Mouse (Mus musculus) kidney, embryonic 14.5 days (tissue): ENCODE results near the gene Tomm40. TPM values are rescaled to one million over a fixed set of nuclear protein-coding genes. Genes with fewer than 3 reads are reported as not detected.
"Not testable (repeated sequence)": the region's sequence is repeated elsewhere in the genome, so short reads cannot be mapped to it uniquely, and the experiment has no call there.

Experiments used
- ATAC-seq: fragments of 200-750 bp; cut with Nextera tagmentation; 2 replicates; pipeline ENCODE4 v1.8.0; 2017; ENCODE audit warnings: moderate number of reproducible peaks, mild to moderate bottlenecking, moderate TSS enrichment, moderate library complexity; ENCODE audit not compliant: low FRiP score, low TSS enrichment
- H3K27ac ChIP-seq: fragments of 300-500 bp; sonication (generic); 2 replicates; pipeline ENCODE4 v1.5.1; 2014; ENCODE audit warnings: low read depth, mild to moderate bottlenecking, low read length, moderate library complexity, mixed read lengths
- H3K27me3 ChIP-seq: fragments of 300-500 bp; sonication (generic); 2 replicates; pipeline ENCODE4 v1.6.1; 2014; ENCODE audit warnings: mild to moderate bottlenecking, low read length; ENCODE audit not compliant: control insufficient read depth, insufficient read depth
- H3K36me3 ChIP-seq: fragments of 300-500 bp; sonication (generic); 2 replicates; pipeline ENCODE4 v1.6.1; 2014; ENCODE audit warnings: low read length, mixed read lengths; ENCODE audit not compliant: control insufficient read depth, insufficient read depth
- H3K4me1 ChIP-seq: fragments of 300-500 bp; sonication (generic); 2 replicates; pipeline ENCODE4 v1.6.1; 2014; ENCODE audit warnings: low read length, mixed read lengths; ENCODE audit not compliant: control insufficient read depth, insufficient read depth
- H3K4me2 ChIP-seq: fragments of 300-500 bp; sonication (generic); replicated peaks from 2 replicates; pipeline ENCODE4 v1.6.1; 2014; ENCODE audit warnings: low read depth, mild to moderate bottlenecking, low read length
- H3K4me3 ChIP-seq: fragments of 300-500 bp; sonication (generic); 2 replicates; pipeline ENCODE4 v1.5.1; 2014; ENCODE audit warnings: mild to moderate bottlenecking, low read length
- H3K9ac ChIP-seq: fragments of 300-500 bp; sonication (generic); 2 replicates; pipeline ENCODE4 v1.6.1; 2014; ENCODE audit warnings: low read depth, mild to moderate bottlenecking, low read length, moderate library complexity
- H3K9me3 ChIP-seq: fragments of 300-500 bp; sonication (generic); 2 replicates; pipeline ENCODE4 v1.6.1; 2016; ENCODE audit warnings: low read length; ENCODE audit not compliant: control insufficient read depth
- WGBS: fragments of 180-500 bp; shearing (Covaris S2); extraction: QIAGEN DNeasy Blood & Tissue Kit; methylation state at CpG from one replicate; pipeline ENCODE4 v1.1.7; 2014; 5-methylcytosine and 5-hydroxymethylcytosine counted together
- polyA plus RNA-seq: library from polyadenylated mRNA; unstranded; fragments of >200 nt; fragmentation: Nextera tagmentation; extraction: Ambion mirVana; gene quantifications from 2 replicates; pipeline ENCODE4 v1.2.1, GENCODE M21; 2014

The Tomm40 gene
- polyA plus RNA-seq, 1 experiment from 2014 or later, result 177 TPM

- no peaks in the 10 kb centered on the region for H3K9me3 ChIP-seq
- H3K4me2 ChIP-seq, result no peak overlapping the region
- peaks cover 6% of the 10 kb centered on the region; the same call in 1 of the 2 replicates for H3K4me1 ChIP-seq
- H3K36me3 ChIP-seq, result no peaks in the 10 kb centered on the region
- H3K27ac ChIP-seq, result no peak overlapping the region
- no peak overlapping the region for H3K4me3 ChIP-seq
- no peak overlapping the region for H3K9ac ChIP-seq
- 96% methylated on average over 10 of the region's 10 CpGs for WGBS
- no peak for ATAC-seq
- no peaks in the 10 kb centered on the region for H3K27me3 ChIP-seq
Measured at GRCm38 (mm10) chr7:19688101-19688500, 27.1 kb downstream of the Tomm40 start.

- not testable (repeated sequence) for H3K36me3 ChIP-seq, H3K9ac ChIP-seq, H3K27ac ChIP-seq, ATAC-seq, H3K27me3 ChIP-seq, H3K4me2 ChIP-seq, H3K9me3 ChIP-seq, H3K4me1 ChIP-seq, H3K4me3 ChIP-seq
- 67% methylated on average over 8 of the region's 8 CpGs for WGBS
Measured at GRCm38 (mm10) chr7:19686927-19687583, 28.2 kb downstream of the Tomm40 start.

- Histone ChIP-seq H3K4me2 (no peak overlapping the region), H3K36me3 (no peaks in the 10 kb centered on the region), H3K9ac (no peak overlapping the region), H3K27me3 (no peaks in the 10 kb centered on the region), H3K9me3 (no peaks in the 10 kb centered on the region), H3K4me1 (no peaks in the 10 kb centered on the region), H3K27ac (no peak overlapping the region), H3K4me3 (no peak overlapping the region)
- WGBS, result 86% methylated on average over 6 of the region's 6 CpGs
- no peak for ATAC-seq
Measured at GRCm38 (mm10) chr7:19686521-19686920, 28.7 kb downstream of the Tomm40 start.

GRCm38 (mm10) chr7:19685374-19685773 is 29.9 kb downstream of the Tomm40 start:
- H3K4me2 ChIP-seq, result no peak overlapping the region
- no peaks in the 10 kb centered on the region for H3K36me3 ChIP-seq
- no peaks in the 10 kb centered on the region for H3K9me3 ChIP-seq
- 61% methylated on average over 4 of the region's 4 CpGs for WGBS
- H3K4me3 ChIP-seq, result no peak overlapping the region
- no peak overlapping the region for H3K27ac ChIP-seq
- H3K9ac ChIP-seq, result no peak overlapping the region
- no peak for ATAC-seq
- no peaks in the 10 kb centered on the region for H3K4me1 ChIP-seq
- H3K27me3 ChIP-seq, result no peaks in the 10 kb centered on the region

DNA sequence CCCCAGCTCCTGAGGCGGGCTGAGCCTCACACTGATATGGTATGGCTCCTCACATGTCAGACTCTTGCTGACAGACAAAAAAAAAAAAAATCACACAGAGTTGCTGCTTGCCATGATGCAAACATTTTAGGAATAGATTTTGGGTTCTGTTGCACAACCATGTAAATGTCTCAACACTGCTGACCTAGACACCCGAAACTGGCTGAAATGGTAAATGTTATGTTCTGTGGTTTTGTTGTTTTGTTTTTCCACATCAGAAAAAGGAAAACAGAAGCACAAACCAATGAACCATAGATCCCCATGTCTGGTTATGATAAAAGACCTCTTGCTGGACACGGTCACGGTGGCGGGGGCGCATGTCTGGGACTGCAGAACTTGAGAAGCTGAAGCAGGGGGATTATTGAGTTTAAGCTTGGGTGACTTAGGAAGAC is 31.5 kb downstream of the Tomm40 start:
- no peak overlapping the region for H3K4me2 ChIP-seq
- 76% methylated on average over 6 of the region's 6 CpGs for WGBS
- H3K36me3 ChIP-seq, result no peaks in the 10 kb centered on the region
- no peaks in the 10 kb centered on the region for H3K9me3 ChIP-seq
- ATAC-seq, result no peak
- no peak overlapping the region for H3K4me3 ChIP-seq
- no peak overlapping the region for H3K27ac ChIP-seq
- H3K27me3 ChIP-seq, result no peaks in the 10 kb centered on the region
- H3K9ac ChIP-seq, result no peak overlapping the region
- H3K4me1 ChIP-seq, result no peaks in the 10 kb centered on the region

GRCm38 (mm10) chr7:19682979-19683378 is 32.3 kb downstream of the Tomm40 start:
- 61% methylated on average over 3 of the region's 3 CpGs for WGBS
- Histone ChIP-seq H3K27me3 (no peaks in the 10 kb centered on the region), H3K9me3 (no peaks in the 10 kb centered on the region), H3K27ac (no peak overlapping the region), H3K36me3 (no peaks in the 10 kb centered on the region), H3K9ac (no peak overlapping the region), H3K4me2 (no peak overlapping the region), H3K4me3 (no peak overlapping the region), H3K4me1 (no peaks in the 10 kb centered on the region)
- no peak for ATAC-seq

GRCm38 (mm10) chr7:19681202-19681694 is 34.0 kb downstream of the Tomm40 start, which contains the start of the genes Gm44805 and Apoc4:
TSS of gene Gm44805 (minus strand) at chr7:19681423.
TSS of gene Apoc4 (minus strand) at chr7:19681479.
- no peaks in the 10 kb centered on the region for H3K4me1 ChIP-seq
- H3K27me3 ChIP-seq, result no peaks in the 10 kb centered on the region
- H3K36me3 ChIP-seq, result no peaks in the 10 kb centered on the region
- H3K27ac ChIP-seq, result no peak within 1 kb of the TSS
- H3K4me2 ChIP-seq, result no peak within 1 kb of the TSS
- H3K4me3 ChIP-seq, result no peak within 1 kb of the TSS
- WGBS, result 47% methylated on average over 8 of the region's 8 CpGs
- no peak for ATAC-seq
- no peaks in the 10 kb centered on the region for H3K9me3 ChIP-seq
- no peak within 1 kb of the TSS for H3K9ac ChIP-seq

DNA sequence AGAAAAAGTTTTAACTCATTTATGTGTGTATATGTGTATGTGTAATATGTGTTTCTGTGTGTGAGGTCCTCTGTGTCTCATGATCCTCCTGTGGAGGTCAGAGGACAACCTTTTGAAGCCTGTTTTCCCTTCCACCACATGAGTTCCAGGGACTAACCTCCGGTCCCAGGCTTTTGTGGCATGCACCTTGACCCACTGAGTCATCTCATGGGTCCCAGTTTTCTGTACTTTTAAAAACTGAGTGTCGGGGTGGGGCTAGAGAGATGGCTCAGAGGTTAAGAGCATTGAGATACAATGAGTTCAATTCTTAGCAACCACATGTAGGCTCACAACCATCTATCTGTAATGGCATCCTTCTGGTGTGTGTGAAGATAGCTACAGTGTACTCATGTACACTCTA is 34.5 kb downstream of the Tomm40 start:
- H3K27ac ChIP-seq, result no peak overlapping the region
- H3K4me1 ChIP-seq, result no peaks in the 10 kb centered on the region
- H3K4me2 ChIP-seq, result no peak overlapping the region
- H3K9ac ChIP-seq, result no peak overlapping the region
- 85% methylated on average over 2 of the region's 2 CpGs for WGBS
- ATAC-seq, result no peak
- H3K4me3 ChIP-seq, result no peak overlapping the region
- no peaks in the 10 kb centered on the region for H3K9me3 ChIP-seq
- no peaks in the 10 kb centered on the region for H3K36me3 ChIP-seq
- no peaks in the 10 kb centered on the region for H3K27me3 ChIP-seq

- Histone ChIP-seq H3K9ac (no peak overlapping the region), H3K27ac (no peak overlapping the region), H3K9me3 (no peaks in the 10 kb centered on the region), H3K27me3 (no peaks in the 10 kb centered on the region), H3K36me3 (no peaks in the 10 kb centered on the region), H3K4me3 (no peak overlapping the region), H3K4me1 (no peaks in the 10 kb centered on the region), H3K4me2 (no peak overlapping the region)
- ATAC-seq, result no peak
- WGBS, result 84% methylated on average over 3 of the region's 3 CpGs
Measured at GRCm38 (mm10) chr7:19678901-19679300, 36.3 kb downstream of the Tomm40 start.
